Mouse (Mus musculus) embryo, embryonic 10.5 days (tissue): ENCODE results near the gene Sh3d21.
A peak's percentile ranks its signal among the peaks of the same experiment; 100 is the strongest.
"Not testable (repeated sequence)": the region's sequence is repeated elsewhere in the genome, so short reads cannot be mapped to it uniquely, and the experiment has no call there.

Experiments
- DNase-seq: peaks from one replicate; pipeline ENCODE4 v3.0.0-alpha.2; 2015; ENCODE audit warnings: low spot score

The Sh3d21 gene

GRCm38 (mm10) chr4:126163067-126163659, at the start of gene Sh3d21:
Gene Sh3d21 (minus strand): TSS chr4:126163491.
- no peak for DNase-seq

DNA sequence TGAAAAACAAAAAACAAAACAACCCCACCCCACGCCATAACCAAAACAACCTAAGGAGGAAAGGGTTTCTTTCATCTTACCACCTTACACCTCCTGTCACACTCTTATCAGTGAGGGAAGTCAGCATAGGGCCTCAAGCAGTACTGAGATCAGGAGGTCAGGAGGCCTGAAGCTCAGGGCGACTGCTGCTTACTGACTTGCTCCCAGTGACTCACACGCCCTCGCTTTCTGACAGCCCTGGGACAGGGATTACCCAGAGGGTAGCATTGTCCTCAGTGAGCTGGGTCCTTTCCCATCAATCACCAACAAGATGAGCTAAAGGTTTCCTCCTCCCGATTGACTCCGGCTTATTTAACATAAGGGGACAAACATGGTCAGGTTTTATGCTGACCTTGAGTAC, 43.8 kb upstream of the Sh3d21 start:
- DNase-seq, result no peak

- DNase-seq, result no peak
Measured at GRCm38 (mm10) chr4:126205386-126205785, 42.1 kb upstream of the Sh3d21 start.

- DNase-seq, result no peak
Measured at GRCm38 (mm10) chr4:126204661-126205230, 41.5 kb upstream of the Sh3d21 start.

- DNase-seq, result no peak
Measured at GRCm38 (mm10) chr4:126204016-126204415, 40.7 kb upstream of the Sh3d21 start.

GRCm38 (mm10) chr4:126203336-126203895, 40.1 kb upstream of the Sh3d21 start:
- no peak for DNase-seq

DNA sequence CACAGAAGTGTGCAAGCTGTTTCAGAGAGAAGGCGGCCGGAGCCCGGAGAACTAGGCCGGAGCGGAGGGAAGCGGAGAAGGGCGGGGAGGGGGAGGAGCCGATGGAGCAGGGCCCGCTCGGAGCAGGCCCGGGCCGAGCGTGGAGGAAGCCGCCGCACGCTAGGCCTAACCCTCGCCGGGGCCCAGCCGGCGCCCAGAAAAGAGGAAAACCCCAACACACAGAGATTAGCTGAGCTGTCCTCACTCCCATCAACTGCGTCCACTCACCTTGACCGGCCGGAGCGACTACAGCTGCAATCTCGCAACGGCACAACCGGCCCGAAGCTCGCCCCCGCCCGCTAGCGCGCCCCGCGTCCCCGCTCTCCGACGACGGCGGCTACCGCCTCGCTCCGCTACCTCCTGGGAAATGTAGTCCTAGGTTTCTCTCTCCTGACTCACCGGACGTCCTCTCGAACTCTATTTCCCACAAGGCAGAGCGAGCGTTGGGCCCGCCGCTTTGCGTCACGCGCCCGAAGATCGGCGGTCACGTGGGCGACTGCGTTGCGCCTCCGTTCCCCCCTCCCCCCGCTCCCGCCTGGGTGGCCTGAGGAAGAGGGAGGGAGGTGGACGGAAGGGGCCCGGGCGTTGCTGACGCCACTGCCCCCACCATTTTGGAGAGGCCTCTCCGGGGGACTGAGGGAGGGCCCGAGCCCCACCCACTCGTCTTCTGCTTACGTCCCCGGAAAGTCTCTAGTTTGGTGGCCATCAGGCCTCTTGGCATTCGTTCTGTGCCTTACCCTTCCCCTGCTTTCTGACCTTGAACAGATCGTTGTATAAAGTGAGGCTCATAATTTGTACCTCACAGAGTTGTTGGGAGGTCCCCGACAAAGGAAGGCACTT, 39.3 kb upstream of the Sh3d21 start, which contains the start of gene Thrap3:
Gene Thrap3, minus strand, starts transcription at position 458 of the 879 bp plus-strand sequence.
- peak; percentile 99 for DNase-seq

- peak; percentile 65 for DNase-seq
Measured at GRCm38 (mm10) chr4:126201514-126202302, 38.4 kb upstream of the Sh3d21 start.

DNA sequence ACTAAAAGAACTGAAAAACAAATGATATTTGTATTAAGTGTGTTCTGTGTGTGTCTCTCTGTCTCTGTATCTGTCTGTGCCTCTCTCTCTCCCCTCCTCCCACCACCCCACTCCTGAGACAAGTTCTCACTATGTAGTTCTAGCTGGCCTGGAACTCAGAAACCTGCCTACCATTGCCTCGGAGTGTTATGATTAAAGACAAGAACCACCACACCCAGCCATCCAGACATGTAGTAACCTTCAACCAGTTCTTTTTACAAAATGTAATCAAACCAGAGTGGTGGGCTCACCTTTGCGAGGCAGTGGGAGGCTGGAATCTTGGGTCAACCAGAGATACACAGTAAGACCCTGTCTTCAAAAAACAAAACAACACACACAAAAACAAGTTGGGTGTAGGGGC, 37.4 kb upstream of the Sh3d21 start:
- no peak for DNase-seq

DNA sequence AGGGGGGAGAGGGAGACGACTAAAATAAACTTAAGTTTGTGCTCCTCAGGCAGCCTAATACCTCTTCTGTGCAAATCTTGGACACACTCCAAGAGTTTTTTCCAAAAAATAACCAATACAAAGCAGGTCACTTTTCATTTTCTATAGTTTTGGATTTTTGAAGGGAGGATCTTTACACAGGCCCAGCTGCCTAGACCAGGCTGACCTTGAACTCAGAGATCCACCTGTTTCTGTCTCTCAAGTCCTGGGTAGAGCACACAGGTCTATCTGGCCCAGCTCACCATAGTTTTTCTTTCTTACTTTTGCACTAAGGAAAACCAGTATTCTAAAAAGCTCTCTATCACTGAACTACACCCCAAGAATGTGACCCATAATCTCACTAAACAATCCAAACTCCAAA, 36.7 kb upstream of the Sh3d21 start:
- no peak for DNase-seq

DNA sequence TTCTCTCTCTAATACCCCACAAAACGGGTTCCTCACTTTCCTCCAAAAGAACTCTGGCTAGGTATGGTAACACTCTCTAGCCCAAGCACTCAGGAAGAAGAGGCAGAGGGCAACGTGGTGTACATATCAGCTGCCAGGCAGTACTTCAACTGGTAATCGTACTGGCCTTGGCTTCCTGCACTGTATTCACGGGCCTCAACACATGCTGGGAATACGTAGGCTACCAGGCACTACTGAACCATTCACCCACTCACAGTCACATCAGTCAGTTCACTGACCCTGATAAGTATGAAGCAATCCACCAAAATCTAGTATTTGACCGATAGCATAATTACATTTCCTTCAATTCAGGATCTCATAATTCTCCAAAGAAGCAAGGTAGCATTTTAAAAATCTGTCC, 36.3 kb upstream of the Sh3d21 start:
- DNase-seq, result no peak

- DNase-seq, result no peak
Measured at GRCm38 (mm10) chr4:126197485-126197884, 34.2 kb upstream of the Sh3d21 start.

GRCm38 (mm10) chr4:126194916-126195315, 31.6 kb upstream of the Sh3d21 start:
- DNase-seq, result no peak

DNA sequence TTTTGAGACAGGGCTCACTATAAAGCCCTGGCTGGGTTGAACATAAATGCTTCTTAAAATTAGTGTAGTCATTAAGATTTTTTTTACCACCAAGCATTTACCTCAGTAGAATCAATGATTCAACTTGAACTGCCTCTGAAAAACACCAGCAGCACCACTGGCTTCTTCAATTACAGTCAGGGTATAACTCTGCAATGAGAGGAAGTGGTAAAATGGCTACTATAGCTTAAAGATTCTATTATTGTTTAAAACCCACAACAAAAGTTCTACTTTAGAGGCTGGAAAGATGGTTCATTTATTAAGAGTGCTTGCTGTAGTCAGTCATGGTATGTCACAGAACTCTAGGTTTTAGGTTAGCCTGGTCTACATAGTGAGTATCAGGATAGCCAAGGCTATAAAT, 30.9 kb upstream of the Sh3d21 start:
- no peak for DNase-seq

- no peak for DNase-seq
Measured at GRCm38 (mm10) chr4:126190636-126191035, 27.3 kb upstream of the Sh3d21 start.

DNA sequence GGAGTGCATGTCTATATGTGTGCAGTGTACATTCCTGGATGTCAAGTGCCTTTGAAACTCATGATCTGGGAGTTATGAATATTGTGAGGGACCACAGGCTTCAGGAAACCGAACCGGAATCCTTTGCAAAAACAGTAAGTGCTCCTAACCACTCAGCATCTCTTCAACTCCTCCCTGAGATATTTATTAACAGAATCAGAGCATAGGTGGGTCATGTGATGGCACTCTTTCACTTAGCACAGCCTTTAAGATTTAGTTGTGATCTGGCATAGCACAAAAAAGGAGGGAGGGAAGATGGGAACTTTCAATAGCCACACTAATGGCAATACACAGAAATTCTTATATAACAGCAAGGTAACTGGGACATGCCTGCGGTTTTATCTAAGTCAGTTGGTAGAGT, 23.8 kb upstream of the Sh3d21 start:
- DNase-seq, result no peak

DNA sequence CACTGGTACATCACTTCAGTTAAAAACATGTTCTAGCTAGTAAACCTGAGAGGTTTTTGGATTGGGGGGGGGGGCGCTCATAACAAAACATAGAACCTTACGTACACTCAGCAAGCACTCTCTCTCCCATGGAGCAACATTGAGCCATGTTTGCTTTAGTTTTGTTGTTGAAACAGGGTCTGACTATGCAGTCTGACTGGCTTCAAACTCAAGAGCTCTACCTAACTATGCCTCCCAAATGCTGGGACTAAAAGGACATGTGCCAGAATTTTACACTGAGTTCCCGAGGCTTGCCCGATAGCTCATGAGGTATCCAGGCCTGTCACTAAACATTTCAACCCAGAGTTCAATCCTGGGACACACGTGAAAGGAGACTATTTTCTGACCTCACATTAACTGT, 19.7 kb upstream of the Sh3d21 start:
- DNase-seq, result no peak

DNA sequence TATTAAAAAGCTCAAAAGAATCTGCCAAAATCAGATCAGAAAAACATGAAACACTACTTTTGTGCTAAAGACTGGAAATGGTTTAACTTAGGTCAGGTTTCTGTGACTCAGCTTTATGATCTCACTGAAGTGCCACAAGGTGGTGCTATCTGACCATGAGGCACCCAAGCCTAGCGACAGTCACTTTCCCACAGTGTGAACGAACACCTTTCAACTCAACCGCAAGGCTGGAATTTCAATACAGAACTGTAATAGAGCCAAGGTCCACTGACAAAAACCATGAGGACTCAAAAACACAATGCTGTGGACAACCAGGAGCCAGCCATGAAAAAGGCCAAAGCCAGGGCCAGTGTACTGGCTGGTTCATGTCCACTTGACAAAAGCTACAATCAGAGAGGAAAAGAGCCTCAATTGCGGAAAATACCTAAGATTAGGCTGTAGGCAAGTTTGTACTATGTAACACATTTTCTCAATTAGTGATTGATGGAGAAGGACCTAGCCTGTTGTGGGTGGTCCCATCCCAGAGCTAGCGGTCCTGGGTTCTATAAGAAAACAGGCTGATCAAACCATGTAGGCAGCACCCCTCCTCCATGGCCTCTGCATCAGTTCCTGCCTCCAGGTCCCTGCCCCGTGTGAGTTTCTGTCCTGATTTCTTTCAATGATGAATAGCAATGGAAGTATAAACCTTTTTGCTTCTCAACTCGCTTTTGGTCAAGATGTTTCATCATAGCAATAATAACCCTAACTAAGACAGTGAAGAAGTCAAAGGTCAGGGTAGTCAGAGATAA, 18.1 kb upstream of the Sh3d21 start:
- DNase-seq, result peak; percentile 68

DNA sequence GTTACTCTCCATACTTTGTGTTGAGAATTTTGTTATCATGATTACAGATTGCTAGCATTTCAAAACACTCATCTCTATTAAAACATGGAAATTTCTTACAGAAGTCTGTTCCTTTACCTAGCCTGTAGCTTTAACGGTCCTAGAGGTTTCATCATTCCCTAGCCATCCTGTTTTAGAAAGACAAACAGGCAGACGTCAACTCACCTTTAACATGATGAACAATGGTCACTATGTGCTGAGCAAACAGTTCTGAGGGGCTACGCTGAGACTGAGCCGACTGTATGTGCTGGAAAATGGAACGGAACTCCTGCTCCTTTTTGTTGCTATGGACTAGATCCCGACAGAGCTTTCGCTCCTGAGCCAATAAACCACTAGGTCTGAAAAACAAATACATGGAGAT, 12.7 kb upstream of the Sh3d21 start:
- DNase-seq, result not testable (repeated sequence)

GRCm38 (mm10) chr4:126173800-126174199, 10.5 kb upstream of the Sh3d21 start:
- DNase-seq, result no peak

- DNase-seq, result not testable (repeated sequence)
Measured at GRCm38 (mm10) chr4:126170737-126171136, 7.4 kb upstream of the Sh3d21 start.
